Mouse (Mus musculus) testis, adult 2 months (tissue): Measurements from ENCODE around the gene Hist1h2ae. TPM values are rescaled to one million over a fixed set of nuclear protein-coding genes. Genes with fewer than 3 reads are reported as not detected.
"Not testable (repeated sequence)": the region's sequence is repeated elsewhere in the genome, so short reads cannot be mapped to it uniquely, and the experiment has no call there.

ENCODE experiments used
- H3K27ac ChIP-seq: fragments of 200-500 bp; 2 replicates; pipeline ENCODE4 v1.5.1; 2012; ENCODE audit warnings: low read depth, low read length; ENCODE audit not compliant: control insufficient read depth, insufficient read depth
- H3K27me3 ChIP-seq: fragments of 200-500 bp; 2 replicates; pipeline ENCODE4 v1.6.1; 2012; ENCODE audit warnings: mild to moderate bottlenecking, low read length, moderate library complexity; ENCODE audit not compliant: control insufficient read depth, insufficient read depth
- H3K36me3 ChIP-seq: fragments of 200-500 bp; 2 replicates; pipeline ENCODE4 v1.6.1; 2012; ENCODE audit warnings: mild to moderate bottlenecking, low read length; ENCODE audit not compliant: control insufficient read depth, insufficient read depth
- H3K4me1 ChIP-seq: fragments of 200-500 bp; 2 replicates; pipeline ENCODE4 v1.6.1; 2012; ENCODE audit warnings: low read length; ENCODE audit not compliant: control insufficient read depth, insufficient read depth
- H3K4me3 ChIP-seq: fragments of 200-500 bp; 2 replicates; pipeline ENCODE4 v1.5.1; 2012; ENCODE audit warnings: low read depth, mild to moderate bottlenecking, low read length, moderate library complexity, mixed read lengths; ENCODE audit not compliant: control insufficient read depth
- CTCF ChIP-seq: fragments of 200-500 bp; IDR thresholded peaks from 2 replicates; pipeline ENCODE4 v1.5.1; 2012; ENCODE audit warnings: low read depth, mild to moderate bottlenecking, inconsistent platforms, low read length, moderate library complexity; ENCODE audit not compliant: control insufficient read depth, insufficient read depth, insufficient replicate concordance
- POLR2A ChIP-seq: fragments of 200-500 bp; IDR thresholded peaks from 2 replicates; pipeline ENCODE4 v1.6.1; 2012; ENCODE audit warnings: low read depth, mild to moderate bottlenecking, inconsistent platforms, low read length, moderate library complexity; ENCODE audit not compliant: control insufficient read depth
- polyA plus RNA-seq: library from polyadenylated mRNA; depleted of rRNA; stranded (reverse); fragments of >200 nt; gene quantifications from 2 replicates; pipeline ENCODE4 v1.2.3, GENCODE M21; 2012

The Hist1h2ae gene
- polyA plus RNA-seq, 1 experiment: 0.36 TPM

DNA sequence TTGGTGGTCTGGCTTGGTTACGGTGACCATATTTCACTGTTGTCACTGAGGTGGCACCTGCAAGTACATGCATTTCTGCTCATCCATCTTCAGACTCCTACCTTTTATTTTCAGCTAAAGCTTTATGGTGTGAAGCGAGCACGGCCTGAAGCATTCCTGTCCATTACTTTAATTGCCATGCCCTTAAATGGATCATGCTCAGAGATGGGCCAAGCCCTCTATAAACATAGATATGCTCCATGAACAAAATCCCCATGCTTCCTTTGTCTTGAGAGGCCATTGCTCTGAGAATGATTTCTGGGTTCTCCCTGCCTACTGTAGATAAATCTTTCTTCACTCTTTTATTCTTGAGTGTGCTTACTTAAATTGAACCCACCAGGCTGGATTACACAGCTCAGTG, 33.4 kb upstream of the Hist1h2ae start:
- no peaks in the 10 kb centered on the region for H3K4me1 ChIP-seq
- no peaks in the 10 kb centered on the region for H3K27me3 ChIP-seq
- no peak overlapping the region for H3K4me3 ChIP-seq
- TF ChIP-seq POLR2A (no peak), CTCF (no peak)
- no peak overlapping the region for H3K27ac ChIP-seq
- no peaks in the 10 kb centered on the region for H3K36me3 ChIP-seq

GRCm38 (mm10) chr13:23603182-23603699, 32.2 kb upstream of the Hist1h2ae start:
- TF ChIP-seq CTCF: no peak
- no peak for TF ChIP-seq POLR2A
- H3K36me3 ChIP-seq: no peaks in the 10 kb centered on the region
- H3K4me3 ChIP-seq: no peak overlapping the region
- no peak overlapping the region for H3K27ac ChIP-seq
- no peaks in the 10 kb centered on the region for H3K4me1 ChIP-seq
- no peaks in the 10 kb centered on the region for H3K27me3 ChIP-seq

DNA sequence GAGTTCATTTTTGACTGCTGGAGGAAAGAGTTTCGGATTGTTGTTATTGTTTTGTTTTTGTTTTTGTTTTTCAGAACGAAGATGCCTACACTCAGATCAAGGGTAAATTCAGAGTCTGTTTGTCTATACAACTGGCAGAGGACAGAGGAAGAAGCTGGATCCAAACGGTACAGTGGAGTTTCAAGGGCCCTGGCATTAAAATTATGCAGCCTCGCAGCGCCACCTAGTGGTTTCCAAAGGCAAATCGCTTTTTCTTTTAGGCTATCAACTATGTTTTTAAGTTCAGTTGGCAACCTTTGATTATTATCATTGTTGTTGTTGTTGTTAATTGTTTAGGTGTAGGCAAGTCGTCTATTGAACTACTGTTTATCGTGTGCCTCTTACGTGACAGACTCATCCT, 26.9 kb upstream of the Hist1h2ae start:
- no peaks in the 10 kb centered on the region for H3K4me1 ChIP-seq
- H3K4me3 ChIP-seq: no peak overlapping the region
- no peak overlapping the region for H3K27ac ChIP-seq
- no peaks in the 10 kb centered on the region for H3K36me3 ChIP-seq
- no peaks in the 10 kb centered on the region for H3K27me3 ChIP-seq
- no peak for TF ChIP-seq POLR2A
- TF ChIP-seq CTCF: peak; percentile 43; the same call in 1 of the 2 replicates

GRCm38 (mm10) chr13:23595622-23596372, 24.8 kb upstream of the Hist1h2ae start:
- Histone ChIP-seq H3K27ac (no peak overlapping the region), H3K4me3 (no peak overlapping the region), H3K4me1 (no peaks in the 10 kb centered on the region), H3K36me3 (no peaks in the 10 kb centered on the region), H3K27me3 (no peaks in the 10 kb centered on the region)
- no peak for TF ChIP-seq CTCF
- TF ChIP-seq POLR2A: no peak

DNA sequence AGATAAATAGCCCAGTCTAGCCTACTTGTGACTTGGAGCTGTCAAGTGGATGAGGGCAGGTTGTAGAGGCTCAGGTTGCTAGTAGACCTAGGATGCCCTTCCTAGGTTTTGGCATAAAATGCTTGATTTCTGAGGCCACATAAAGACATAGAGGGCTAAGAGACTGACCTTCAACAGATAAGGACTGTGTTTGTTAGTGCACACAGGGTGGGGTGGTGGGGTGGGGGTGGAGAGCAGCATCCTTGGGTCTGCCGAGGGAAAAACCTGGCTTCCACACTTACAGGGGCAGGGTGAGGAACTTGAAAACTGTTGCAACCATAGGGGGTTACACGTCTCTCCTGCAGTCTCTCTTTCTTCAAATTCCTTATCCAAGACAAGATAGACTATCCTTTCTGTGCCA, 24.2 kb upstream of the Hist1h2ae start:
- no peak overlapping the region for H3K27ac ChIP-seq

DNA sequence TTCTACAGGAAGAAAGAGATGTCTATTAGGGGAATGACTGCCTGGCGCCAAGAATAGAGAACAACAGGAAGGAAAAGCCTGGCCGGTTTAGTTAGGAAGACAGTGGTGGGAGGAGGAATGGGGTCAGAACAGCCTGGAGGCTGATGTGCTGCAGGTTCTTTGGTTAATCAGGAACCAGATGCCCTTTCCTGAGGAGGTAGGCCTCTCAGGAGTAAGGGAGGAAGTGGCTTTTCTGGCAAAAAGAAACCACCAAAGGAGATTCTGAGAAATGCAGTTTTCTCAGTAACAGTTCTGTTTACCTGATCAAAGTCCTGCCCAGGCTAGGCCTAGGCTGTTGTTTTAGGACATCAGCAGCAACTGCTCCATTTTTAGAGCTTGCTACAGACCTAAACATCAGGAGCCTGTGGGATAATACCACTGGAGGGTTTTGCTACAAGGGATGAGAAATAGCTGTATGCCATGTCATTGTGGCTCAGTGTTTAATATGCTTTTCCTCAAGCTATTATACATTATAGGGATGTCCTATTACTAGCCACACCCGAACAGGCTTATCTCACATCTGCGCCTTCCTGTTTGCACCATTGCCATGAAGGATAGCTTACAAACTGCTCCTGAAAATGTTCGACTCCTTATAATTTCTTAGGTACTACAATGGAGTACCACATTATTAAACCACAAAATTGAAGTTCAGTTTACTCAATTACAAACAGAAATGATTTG, 22.2 kb upstream of the Hist1h2ae start:
- TF ChIP-seq CTCF (no peak), POLR2A (no peak)
- Histone ChIP-seq H3K4me1 (no peaks in the 10 kb centered on the region), H3K27me3 (no peaks in the 10 kb centered on the region), H3K36me3 (no peaks in the 10 kb centered on the region), H3K4me3 (no peak overlapping the region), H3K27ac (no peak overlapping the region)

More for the DNA sequence above, 24.2 kb upstream of the Hist1h2ae start:
- no peaks in the 10 kb centered on the region for H3K27me3 ChIP-seq
- no peaks in the 10 kb centered on the region for H3K36me3 ChIP-seq
- H3K4me3 ChIP-seq: no peak overlapping the region
- H3K4me1 ChIP-seq: no peaks in the 10 kb centered on the region
- TF ChIP-seq POLR2A (no peak), CTCF (no peak)

DNA sequence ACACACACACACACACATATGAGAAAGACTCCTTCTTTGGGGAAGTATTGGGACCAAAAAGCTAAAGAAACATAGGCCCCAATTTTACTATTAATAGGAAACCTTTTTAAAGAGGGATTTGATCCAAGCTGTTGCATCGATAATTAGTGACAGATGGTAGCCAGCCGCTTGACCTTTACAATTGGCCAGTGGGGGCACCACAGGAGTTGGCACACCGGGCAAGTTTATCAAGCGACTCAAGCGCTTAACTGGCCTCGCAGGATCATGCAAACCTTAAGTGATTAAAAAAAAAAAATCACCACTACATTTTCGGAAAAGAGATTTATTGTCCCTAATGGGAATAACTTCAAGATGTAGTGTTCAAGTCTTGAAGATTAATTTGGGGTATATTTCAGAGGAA, 21.6 kb upstream of the Hist1h2ae start:
- no peak overlapping the region for H3K4me3 ChIP-seq
- no peak overlapping the region for H3K27ac ChIP-seq
- H3K4me1 ChIP-seq: no peaks in the 10 kb centered on the region
- no peaks in the 10 kb centered on the region for H3K36me3 ChIP-seq
- H3K27me3 ChIP-seq: no peaks in the 10 kb centered on the region
- TF ChIP-seq CTCF (no peak), POLR2A (no peak)

GRCm38 (mm10) chr13:23591886-23592285, 20.9 kb upstream of the Hist1h2ae start:
- not testable (repeated sequence) for H3K27ac ChIP-seq, H3K27me3 ChIP-seq, H3K4me3 ChIP-seq, H3K36me3 ChIP-seq, H3K4me1 ChIP-seq
